Mouse (Mus musculus) midbrain, embryonic 11.5 days (tissue): ENCODE data around the gene Pard3. TPM values are rescaled to one million over a fixed set of nuclear protein-coding genes. Genes with fewer than 3 reads are reported as not detected.

ENCODE experiments used
- ATAC-seq: fragments of 200-750 bp; cut with Nextera tagmentation; 2 replicates; pipeline ENCODE4 v1.8.0; 2017; ENCODE audit warnings: moderate TSS enrichment, moderate library complexity; ENCODE audit not compliant: low FRiP score
- DNase-seq: peaks from one replicate; pipeline ENCODE4 v3.0.0; 2015; ENCODE audit warnings: low spot score; ENCODE audit errors: missing footprints
- H3K27ac ChIP-seq: fragments of 300-500 bp; sonication (generic); 2 replicates; pipeline ENCODE4 v1.5.1; 2014; ENCODE audit warnings: low read depth, low read length
- H3K27me3 ChIP-seq: fragments of 300-500 bp; sonication (generic); 2 replicates; pipeline ENCODE4 v1.6.1; 2014; ENCODE audit warnings: mild to moderate bottlenecking, low read length, moderate library complexity, mixed read lengths; ENCODE audit not compliant: control insufficient read depth, insufficient read depth
- H3K36me3 ChIP-seq: fragments of 300-500 bp; sonication (generic); 2 replicates; pipeline ENCODE4 v1.6.1; 2014; ENCODE audit warnings: mild to moderate bottlenecking, low read length, moderate library complexity, mixed read lengths; ENCODE audit not compliant: control insufficient read depth, insufficient read depth
- H3K4me1 ChIP-seq: fragments of 300-500 bp; sonication (generic); 2 replicates; pipeline ENCODE4 v1.6.1; 2014; ENCODE audit warnings: low read length; ENCODE audit not compliant: control insufficient read depth, insufficient read depth
- H3K4me2 ChIP-seq: fragments of 300-500 bp; sonication (generic); 2 replicates; pipeline ENCODE4 v1.6.1; 2014; ENCODE audit warnings: mild to moderate bottlenecking, moderate library complexity
- H3K4me3 ChIP-seq: fragments of 300-500 bp; sonication (generic); 2 replicates; pipeline ENCODE4 v1.5.1; 2014; ENCODE audit warnings: low read depth, low read length
- H3K9ac ChIP-seq: fragments of 300-500 bp; sonication (generic); 2 replicates; pipeline ENCODE4 v1.6.1; 2014; ENCODE audit warnings: low read length
- H3K9me3 ChIP-seq: fragments of 300-500 bp; sonication (generic); 2 replicates; pipeline ENCODE4 v1.6.1; 2016; ENCODE audit warnings: low read length; ENCODE audit not compliant: control insufficient read depth
- WGBS: fragments of 180-500 bp; shearing (Covaris S2); extraction: QIAGEN DNeasy Blood & Tissue Kit; methylation state at CpG from one replicate; pipeline ENCODE4 v1.1.7; 2014; 5-methylcytosine and 5-hydroxymethylcytosine counted together
- polyA plus RNA-seq: library from polyadenylated mRNA; unstranded; fragments of >200 nt; fragmentation: Nextera tagmentation; extraction: Ambion mirVana; gene quantifications from 2 replicates; pipeline ENCODE4 v1.2.1, GENCODE M21; 2014

Gene Pard3
- polyA plus RNA-seq, 1 experiment from 2014 or later: 30.4 TPM

GRCm38 (mm10) chr8:127572493-127572892 is 508.8 kb downstream of the Pard3 start:
- no peak overlapping the region for H3K4me2 ChIP-seq
- H3K4me3 ChIP-seq: no peak overlapping the region
- no peak overlapping the region for H3K9ac ChIP-seq
- no peaks in the 10 kb centered on the region for H3K27me3 ChIP-seq
- ATAC-seq: no peak
- 92% methylated on average over 4 of the region's 4 CpGs for WGBS
- no peaks in the 10 kb centered on the region for H3K9me3 ChIP-seq
- H3K4me1 ChIP-seq: no peaks in the 10 kb centered on the region
- no peak for DNase-seq
- H3K27ac ChIP-seq: no peak overlapping the region
- no peaks in the 10 kb centered on the region for H3K36me3 ChIP-seq

DNA sequence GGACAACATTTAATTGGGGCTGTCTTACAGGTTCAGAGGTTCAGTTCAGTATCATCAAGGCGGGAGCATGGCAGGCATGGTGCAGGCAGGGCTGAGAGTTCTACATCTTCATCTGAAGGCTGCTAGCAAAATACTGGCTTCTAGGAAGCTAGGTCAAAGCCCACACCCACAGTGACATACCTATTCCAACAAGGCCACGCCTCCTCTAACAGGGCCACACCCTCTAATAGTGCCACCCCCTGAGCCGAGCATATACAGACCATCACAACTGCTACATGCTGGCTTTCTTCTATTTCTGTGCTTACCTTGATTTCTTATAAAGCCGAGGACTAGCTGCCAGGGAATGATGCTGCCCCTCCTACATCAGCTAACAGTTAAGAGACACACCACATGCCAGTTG is 513.0 kb downstream of the Pard3 start:
- ATAC-seq (no peak), DNase-seq (no peak)
- 95% methylated on average over 4 of the region's 4 CpGs for WGBS
- Histone ChIP-seq H3K27me3 (no peaks in the 10 kb centered on the region), H3K9ac (no peak overlapping the region), H3K4me1 (no peaks in the 10 kb centered on the region), H3K27ac (no peak overlapping the region), H3K4me2 (no peak overlapping the region), H3K4me3 (no peak overlapping the region), H3K9me3 (no peaks in the 10 kb centered on the region), H3K36me3 (no peaks in the 10 kb centered on the region)

DNA sequence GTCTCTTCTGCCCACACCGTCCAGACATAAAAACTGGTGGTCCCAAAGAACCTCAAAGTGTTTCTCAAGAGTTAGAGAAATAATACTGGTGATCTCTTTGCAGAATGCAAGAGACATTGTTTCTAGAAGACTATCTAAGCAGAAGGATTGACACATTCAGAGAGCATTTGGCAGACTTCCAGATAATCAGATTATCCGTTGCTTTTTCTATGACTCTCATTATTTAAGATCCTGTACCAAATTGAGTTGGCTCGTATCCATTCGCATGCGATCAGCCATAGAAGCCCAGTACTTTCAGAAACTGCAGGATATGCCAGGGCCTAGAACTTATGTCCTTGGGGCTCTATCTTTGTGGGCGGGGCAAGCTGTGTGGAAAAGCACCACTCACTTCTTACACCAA is 514.0 kb downstream of the Pard3 start:
- no peak for DNase-seq
- Histone ChIP-seq H3K9me3 (no peaks in the 10 kb centered on the region), H3K27me3 (no peaks in the 10 kb centered on the region), H3K9ac (no peak overlapping the region), H3K4me1 (no peaks in the 10 kb centered on the region), H3K4me2 (no peak overlapping the region), H3K4me3 (no peak overlapping the region), H3K27ac (no peak overlapping the region), H3K36me3 (no peaks in the 10 kb centered on the region)
- 71% methylated on average over 6 of the region's 6 CpGs for WGBS
- no peak for ATAC-seq

DNA sequence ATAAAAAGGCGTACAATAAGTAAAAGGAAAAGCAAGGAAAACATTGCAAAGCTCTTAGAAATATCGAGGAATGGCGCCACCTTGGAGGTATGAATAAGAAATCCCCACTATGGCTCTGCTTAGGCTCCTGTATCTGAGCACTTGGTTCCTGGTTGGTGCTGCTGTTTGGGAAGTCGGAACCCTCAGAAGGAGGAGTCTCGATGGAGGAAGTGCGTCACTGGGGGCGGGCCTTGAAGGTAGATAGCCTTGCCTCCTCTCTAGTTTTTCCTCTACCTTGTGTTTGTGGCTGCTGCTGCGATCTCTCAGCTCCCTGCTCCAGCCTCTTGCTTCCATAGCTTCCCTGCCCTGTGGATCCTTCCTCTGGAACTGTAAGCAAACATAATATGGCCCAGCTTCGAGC is 515.7 kb downstream of the Pard3 start:
- H3K36me3 ChIP-seq: no peaks in the 10 kb centered on the region
- H3K9ac ChIP-seq: no peak overlapping the region
- H3K4me2 ChIP-seq: no peak overlapping the region
- H3K9me3 ChIP-seq: no peaks in the 10 kb centered on the region
- H3K4me1 ChIP-seq: no peaks in the 10 kb centered on the region
- H3K27me3 ChIP-seq: no peaks in the 10 kb centered on the region
- H3K27ac ChIP-seq: no peak overlapping the region
- no peak overlapping the region for H3K4me3 ChIP-seq
- DNase-seq (no peak), ATAC-seq (no peak)
- 83% methylated on average over 9 of the region's 9 CpGs for WGBS

GRCm38 (mm10) chr8:127583429-127583828 is 519.7 kb downstream of the Pard3 start:
- Histone ChIP-seq H3K9me3 (no peaks in the 10 kb centered on the region), H3K4me1 (no peaks in the 10 kb centered on the region), H3K9ac (no peak overlapping the region), H3K36me3 (no peaks in the 10 kb centered on the region), H3K4me3 (no peak overlapping the region), H3K27me3 (no peaks in the 10 kb centered on the region), H3K4me2 (no peak overlapping the region), H3K27ac (no peak overlapping the region)
- 85% methylated on average over 2 of the region's 2 CpGs for WGBS
- DNase-seq: no peak
- ATAC-seq: no peak

GRCm38 (mm10) chr8:127585618-127586017 is 521.9 kb downstream of the Pard3 start:
- DNase-seq (no peak), ATAC-seq (no peak)
- Histone ChIP-seq H3K27ac (no peak overlapping the region), H3K9me3 (no peaks in the 10 kb centered on the region), H3K9ac (no peak overlapping the region), H3K4me1 (no peaks in the 10 kb centered on the region), H3K27me3 (no peaks in the 10 kb centered on the region), H3K36me3 (no peaks in the 10 kb centered on the region), H3K4me2 (no peak overlapping the region), H3K4me3 (no peak overlapping the region)
- WGBS: 96% methylated on average over 8 of the region's 8 CpGs

GRCm38 (mm10) chr8:127586681-127587080 is 523.0 kb downstream of the Pard3 start:
- no peak overlapping the region for H3K4me2 ChIP-seq
- 78% methylated on average over 5 of the region's 5 CpGs for WGBS
- no peak overlapping the region for H3K9ac ChIP-seq
- no peaks in the 10 kb centered on the region for H3K4me1 ChIP-seq
- H3K27me3 ChIP-seq: no peaks in the 10 kb centered on the region
- H3K9me3 ChIP-seq: no peaks in the 10 kb centered on the region
- no peak overlapping the region for H3K27ac ChIP-seq
- H3K4me3 ChIP-seq: no peak overlapping the region
- ATAC-seq: no peak
- H3K36me3 ChIP-seq: no peaks in the 10 kb centered on the region
- DNase-seq: no peak

- H3K4me2 ChIP-seq: no peak overlapping the region
- no peaks in the 10 kb centered on the region for H3K27me3 ChIP-seq
- H3K9ac ChIP-seq: no peak overlapping the region
- no peak overlapping the region for H3K4me3 ChIP-seq
- DNase-seq (peak; percentile 87), ATAC-seq (no peak)
- no peak overlapping the region for H3K27ac ChIP-seq
- H3K36me3 ChIP-seq: no peaks in the 10 kb centered on the region
- H3K4me1 ChIP-seq: no peaks in the 10 kb centered on the region
- no peaks in the 10 kb centered on the region for H3K9me3 ChIP-seq
- WGBS: 72% methylated on average over 4 of the region's 4 CpGs
These were observed 524.6 kb downstream of the Pard3 start for GRCm38 (mm10) chr8:127588313-127588712.

DNA sequence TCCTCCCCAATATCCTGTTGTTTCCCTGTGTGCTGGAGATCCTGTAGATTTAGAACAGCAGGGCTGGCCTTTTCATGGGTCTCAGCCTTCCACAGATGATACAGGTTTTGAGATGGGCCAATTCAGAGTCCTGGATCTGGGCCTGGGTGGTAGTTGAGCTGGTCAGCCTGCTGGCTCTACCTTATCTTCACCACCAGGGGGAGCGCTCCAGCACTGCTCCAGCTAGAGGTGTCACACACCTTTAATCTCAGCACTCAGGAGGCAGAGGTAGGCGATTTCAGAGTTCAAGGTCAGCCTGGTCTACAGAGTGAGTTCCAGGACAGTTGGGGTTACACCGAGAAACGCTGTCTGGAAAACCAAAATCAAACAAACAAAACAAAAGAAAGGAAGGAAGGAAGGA is 525.6 kb downstream of the Pard3 start:
- H3K4me3 ChIP-seq: no peak overlapping the region
- WGBS: 45% methylated on average over 4 of the region's 4 CpGs
- no peak for ATAC-seq
- no peaks in the 10 kb centered on the region for H3K27me3 ChIP-seq
- no peak overlapping the region for H3K9ac ChIP-seq
- H3K36me3 ChIP-seq: no peaks in the 10 kb centered on the region
- H3K27ac ChIP-seq: no peak overlapping the region
- H3K4me1 ChIP-seq: no peaks in the 10 kb centered on the region
- no peak for DNase-seq
- no peak overlapping the region for H3K4me2 ChIP-seq
- H3K9me3 ChIP-seq: no peaks in the 10 kb centered on the region

DNA sequence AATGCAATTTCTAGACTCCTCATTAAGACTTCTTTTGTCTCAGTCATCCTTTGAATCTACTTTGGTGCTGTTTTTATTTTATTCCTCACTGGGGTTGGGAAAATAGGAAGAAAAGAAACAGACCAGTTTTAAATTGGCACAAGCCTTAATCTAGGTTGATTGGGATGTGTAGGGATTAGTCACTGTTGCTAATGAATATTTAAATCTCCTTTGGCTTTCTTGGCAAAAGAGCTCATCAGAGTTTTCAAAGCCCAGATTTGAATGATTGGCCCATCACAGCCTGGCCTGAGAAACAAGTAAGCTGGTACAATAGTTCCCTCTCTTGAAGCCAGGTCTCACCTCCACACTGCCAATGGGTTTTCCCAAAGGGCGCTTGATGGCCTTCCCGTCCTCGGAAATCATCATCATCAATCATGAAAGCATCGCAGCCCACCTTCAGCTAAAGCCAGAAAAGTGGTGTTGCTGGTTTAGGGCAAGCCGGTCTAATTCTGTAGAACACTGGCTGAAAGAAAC is 527.0 kb downstream of the Pard3 start:
- Histone ChIP-seq H3K36me3 (no peaks in the 10 kb centered on the region), H3K9me3 (no peaks in the 10 kb centered on the region), H3K27me3 (no peaks in the 10 kb centered on the region), H3K4me3 (no peak overlapping the region), H3K9ac (no peak overlapping the region), H3K4me2 (no peak overlapping the region), H3K4me1 (no peaks in the 10 kb centered on the region), H3K27ac (no peak overlapping the region)
- ATAC-seq (no peak), DNase-seq (no peak)
- 90% methylated on average over 5 of the region's 5 CpGs for WGBS
